ENCODE assay signal across 11 mouse cellular contexts in genomic region chr7:111069439-111070166, GRCm38 (mm10). TPM values are rescaled to one million over a fixed set of nuclear protein-coding genes. Genes with fewer than 3 reads are reported as not detected.
DNase-seq lines count a peak whose midpoint lies in the region; ATAC-seq and TF ChIP-seq lines count a peak whose summit lies in the region.
"Had no signal": no experiment of that assay in that cellular context is flagged by ENCODE, and none has a peak within 500 bp of the region (broad histone marks: within the 10 kb centered on the region; RNA-seq: fewer than 3 reads in every experiment).

No protein-coding gene starts in this region.

- H3K36me3 ChIP-seq in heart, embryonic 15.5 days, result peaks cover 68% of the 10 kb centered on the region
- H3K36me3 ChIP-seq in ES-Bruce4 (ENCODE audit: control insufficient read depth, insufficient read depth, low read length, poor library complexity, severe bottlenecking), result peaks cover 63% of the 10 kb centered on the region
- H3K36me3 ChIP-seq in midbrain, embryonic 15.5 days (replicated peaks), result peaks cover 63% of the 10 kb centered on the region
- H3K36me3 ChIP-seq in kidney, adult 2 months (ENCODE audit: control insufficient read depth, insufficient read depth, low read length), result peaks cover 52% of the 10 kb centered on the region

- H3K9ac ChIP-seq in heart, embryonic 15.5 days, result no peak overlapping the region
- H3K9ac ChIP-seq in ES-Bruce4 (ENCODE audit: low read depth, poor library complexity, severe bottlenecking), result no peak overlapping the region
- H3K9ac ChIP-seq in midbrain, embryonic 15.5 days, result no peak overlapping the region

- ATAC-seq in heart, embryonic 15.5 days (replicated peaks; ENCODE audit: insufficient number of reproducible peaks, insufficient read depth, low FRiP score, low read depth), result 0 out of 2 replicates have a peak, but pooled peaks have one; percentile 14
- ATAC-seq in midbrain, embryonic 15.5 days (replicated peaks), result 0 out of 2 replicates have a peak, but pooled peaks have one; percentile 4

- no peak for TF ChIP-seq EP300 in ES-Bruce4 (IDR thresholded peaks at IDR 0.05; ENCODE audit: insufficient read depth, low read depth, low read length)

- H3K4me1 ChIP-seq in heart, embryonic 15.5 days (replicated peaks), result peaks cover 8% of the 10 kb centered on the region; the same call in 1 of the 2 replicates
- no peaks in the 10 kb centered on the region for H3K4me1 ChIP-seq in ES-Bruce4 (ENCODE audit: control insufficient read depth, insufficient read depth, low read length)
- no peaks in the 10 kb centered on the region for H3K4me1 ChIP-seq in midbrain, embryonic 15.5 days
- H3K4me1 ChIP-seq in kidney, adult 2 months (ENCODE audit: control insufficient read depth, insufficient read depth, low read length), result no peaks in the 10 kb centered on the region
- H3K4me1 ChIP-seq: megakaryocyte, embryonic 14.5 days had no signal

- no peak for TF ChIP-seq CTCF in ES-Bruce4 (IDR thresholded peaks at IDR 0.05; ENCODE audit: low read depth, low read length)
- TF ChIP-seq CTCF in kidney, adult 2 months (conservative IDR thresholded peaks at IDR 0.05; ENCODE audit: insufficient read depth, insufficient read length, low read depth, low read length), result no peak

- DNase-seq in heart, adult 18-20 months, result no peak
- peak; percentile 41 for DNase-seq in forelimb bud, embryonic 11.5 days (ENCODE audit: low read depth, low spot score)
- DNase-seq in layer of hippocampus, postnatal 14 days (ENCODE audit: low spot score in 2 of 2), result no peak
- DNase-seq in kidney, adult 2 months, result no peak
- no peak for DNase-seq in retina, embryonic 14.5 days (ENCODE audit: low spot score)
- DNase-seq: adrenal gland, adult 2 months; gastrocnemius, postnatal 36 days had no signal

- H3K27ac ChIP-seq in heart, embryonic 15.5 days, result peak overlapping the region; percentile 9; the same call in 1 of the 2 replicates
- peak overlapping the region; percentile 36; the same call in 1 of the 2 replicates for H3K27ac ChIP-seq in ES-Bruce4 (ENCODE audit: insufficient read depth, low read length)
- no peak overlapping the region for H3K27ac ChIP-seq in midbrain, embryonic 15.5 days
- no peak overlapping the region for H3K27ac ChIP-seq in kidney, adult 2 months (ENCODE audit: insufficient read depth, low read depth, low read length)

- 91% methylated on average over 7 of the region's 7 CpGs for WGBS in heart, embryonic 15.5 days
- WGBS in midbrain, embryonic 15.5 days, result 92% methylated on average over 7 of the region's 7 CpGs
- WGBS in kidney, adult 2 months, result 92% methylated on average over 7 of the region's 7 CpGs

- 0 out of 2 replicates have a peak, but pooled peaks cover 3% of the 10 kb centered on the region for H3K9me3 ChIP-seq in heart, embryonic 15.5 days (replicated peaks)
- H3K9me3 ChIP-seq in ES-Bruce4 (replicated peaks; ENCODE audit: control insufficient read depth, insufficient read depth, low read length, poor library complexity, severe bottlenecking), result peaks cover 11% of the 10 kb centered on the region
- no peaks in the 10 kb centered on the region for H3K9me3 ChIP-seq in midbrain, embryonic 15.5 days

- TF ChIP-seq POLR2A in ES-Bruce4 (IDR thresholded peaks at IDR 0.05; ENCODE audit: insufficient read depth, low read length), result no peak
- TF ChIP-seq POLR2A in kidney, adult 2 months (IDR thresholded peaks at IDR 0.05; ENCODE audit: low read depth, low read length), result no peak

- no peak overlapping the region for H3K4me3 ChIP-seq in heart, embryonic 15.5 days
- no peak overlapping the region for H3K4me3 ChIP-seq in ES-Bruce4 (ENCODE audit: low read depth, low read length)
- H3K4me3 ChIP-seq in midbrain, embryonic 15.5 days, result no peak overlapping the region
- H3K4me3 ChIP-seq in kidney, adult 2 months (ENCODE audit: insufficient read depth, low read depth, low read length), result no peak overlapping the region
- H3K4me3 ChIP-seq: megakaryocyte, embryonic 14.5 days had no signal

- no peak overlapping the region for H3K4me2 ChIP-seq in heart, embryonic 15.5 days
- H3K4me2 ChIP-seq in midbrain, embryonic 15.5 days, result no peak overlapping the region

- no peaks in the 10 kb centered on the region for H3K27me3 ChIP-seq in heart, embryonic 15.5 days
- no peaks in the 10 kb centered on the region for H3K27me3 ChIP-seq in ES-Bruce4 (ENCODE audit: control insufficient read depth, insufficient read depth, low read length, poor library complexity, severe bottlenecking)
- H3K27me3 ChIP-seq in midbrain, embryonic 15.5 days (replicated peaks), result no peaks in the 10 kb centered on the region
- H3K27me3 ChIP-seq in kidney, adult 2 months (replicated peaks; ENCODE audit: control insufficient read depth, insufficient read depth, low read length), result no peaks in the 10 kb centered on the region
- H3K27me3 ChIP-seq: megakaryocyte, embryonic 14.5 days had no signal

RNA-seq across cellular contexts. Expression of gene Eif4g2, which starts 13.2 kb away (rescaled TPM):
- 528 and 555 TPM in 2 replicates for polyA plus RNA-seq in heart, embryonic 15.5 days (2015; fragmentation: Nextera tagmentation; extraction: Ambion mirVana)
- total RNA-seq in heart, adult 18-20 months (2021), result 1,000 to 10,000 TPM; 1,006 to 1,066 TPM
- 1,039 and 1,156 TPM in 2 replicates for polyA plus RNA-seq in ES-Bruce4 (2011; ENCODE audit: insufficient read depth, insufficient read length, low read depth, missing spikeins)
- polyA plus RNA-seq in midbrain, embryonic 15.5 days (2015; fragmentation: Nextera tagmentation; extraction: Ambion mirVana), result 1,075 and 1,130 TPM in 2 replicates
- 100 to 1,000 TPM; 857 to 878 TPM for total RNA-seq in layer of hippocampus, postnatal 14 days (2021)
- polyA plus RNA-seq in kidney, adult 2 months (2012; rRNA removed), result 124 and 161 TPM in 2 replicates

RNA-seq across cellular contexts. Expression of gene Ctr9, which starts 40.9 kb away (rescaled TPM):
- polyA plus RNA-seq in heart, embryonic 15.5 days (2015; fragmentation: Nextera tagmentation; extraction: Ambion mirVana), result 38.9 and 45.1 TPM in 2 replicates
- total RNA-seq in heart, adult 18-20 months (2021), result 10 to 100 TPM; 12.6 to 15.7 TPM
- polyA plus RNA-seq in ES-Bruce4 (2011; ENCODE audit: insufficient read depth, insufficient read length, low read depth, missing spikeins), result 81.6 and 89.0 TPM in 2 replicates
- polyA plus RNA-seq in midbrain, embryonic 15.5 days (2015; fragmentation: Nextera tagmentation; extraction: Ambion mirVana), result 86.0 and 91.8 TPM in 2 replicates
- total RNA-seq in layer of hippocampus, postnatal 14 days (2021), result 10 to 100 TPM; 51.6 to 55.8 TPM
- 11.5 and 12.7 TPM in 2 replicates for polyA plus RNA-seq in kidney, adult 2 months (2012; rRNA removed)

Comparison
In these comparisons a context has a peak if more than half of its experiments do, and no peak if none do; other contexts are left out.
1. H3K27ac ChIP-seq: peak in heart, embryonic 15.5 days (single experiment) and ES-Bruce4 (single experiment); none in midbrain, embryonic 15.5 days (single experiment) and kidney, adult 2 months (single experiment).